Mouse (Mus musculus) ES-E14 (cell line): ENCODE results near the gene Tmc2. TPM values are rescaled to one million over a fixed set of nuclear protein-coding genes. Genes with fewer than 3 reads are reported as not detected.

Source experiments
- DNase-seq: peaks from one replicate; pipeline ENCODE4 v3.0.0-alpha.2; 2013; ENCODE audit warnings: low read depth, low spot score
- H3K27ac ChIP-seq: 2 replicates; pipeline ENCODE4 v1.5.1; 2012; ENCODE audit warnings: low read depth, mild to moderate bottlenecking, low read length, moderate library complexity, mixed read lengths; ENCODE audit not compliant: poor library complexity, insufficient read depth, severe bottlenecking
- H3K36me3 ChIP-seq: 2 replicates; pipeline ENCODE4 v1.6.1; 2012; ENCODE audit warnings: mild to moderate bottlenecking, low read length, moderate library complexity, mixed read lengths; ENCODE audit not compliant: control insufficient read depth, poor library complexity, insufficient read depth, severe bottlenecking
- H3K4me1 ChIP-seq, 2 experiments: fragments of 150-350 bp in 1 of 2; sonication (generic) in 1 of 2; 2 replicates each; pipeline ENCODE4 v1.6.1; 2012; ENCODE audit warnings: low read length in 2 of 2, mild to moderate bottlenecking in 1 of 2, mixed read lengths in 1 of 2; ENCODE audit not compliant: control insufficient read depth in 2 of 2, insufficient read depth in 2 of 2, poor library complexity in 1 of 2
- H3K4me3 ChIP-seq, 2 experiments: fragments of 150-350 bp in 1 of 2; sonication (generic) in 1 of 2; 2 replicates each; pipeline ENCODE4 v1.5.1; 2012; ENCODE audit warnings: low read length in 2 of 2, low read depth in 1 of 2, mild to moderate bottlenecking in 1 of 2, mixed read lengths in 1 of 2; ENCODE audit not compliant: insufficient read depth in 1 of 2, poor library complexity in 1 of 2, severe bottlenecking in 1 of 2
- H3K9ac ChIP-seq: 2 replicates; pipeline ENCODE4 v1.6.1; 2012; ENCODE audit warnings: low read depth, mild to moderate bottlenecking, low read length, mixed read lengths; ENCODE audit not compliant: poor library complexity, insufficient read depth, severe bottlenecking
- H3K9me3 ChIP-seq: fragments of 150-350 bp; sonication (generic); 2 replicates; pipeline ENCODE4 v1.6.1; 2012; ENCODE audit warnings: low read depth, mild to moderate bottlenecking, low read length; ENCODE audit not compliant: control insufficient read depth, insufficient read depth
- CHD2 ChIP-seq: IDR thresholded peaks from 2 replicates; pipeline ENCODE4 v1.6.1; 2014; ENCODE audit warnings: mild to moderate bottlenecking, low read depth, low read length, inconsistent platforms
- HCFC1 ChIP-seq: IDR thresholded peaks from 2 replicates; pipeline ENCODE4 v1.6.1; 2012; ENCODE audit warnings: low read length, inconsistent platforms, borderline replicate concordance; ENCODE audit not compliant: insufficient read depth
- MAFK ChIP-seq: IDR thresholded peaks from 2 replicates; pipeline ENCODE4 v1.6.1; 2014; ENCODE audit warnings: mild to moderate bottlenecking, low read depth, low read length, inconsistent platforms; ENCODE audit not compliant: insufficient read depth
- ZC3H11A ChIP-seq: IDR thresholded peaks from 2 replicates; pipeline ENCODE4 v1.6.1; 2012; ENCODE audit warnings: low read depth, mild to moderate bottlenecking, inconsistent platforms, low read length, borderline replicate concordance
- ZNF384 ChIP-seq: IDR thresholded peaks from 2 replicates; pipeline ENCODE4 v1.6.1; 2012; ENCODE audit warnings: low read depth, low read length, inconsistent platforms
- in situ Hi-C, 2 experiments: fragments of 600-800 bp; cut with MboI; formaldehyde crosslinking; loops; one replicate each; pipeline ENCODE4 v1.15.1; 2025; ENCODE audit warnings: low sequenced_read_pairs in 2 of 2, inconsistent platforms in 1 of 2; ENCODE audit not compliant: unreplicated experiment in 2 of 2
- total RNA-seq: library from RNA; depleted of rRNA; stranded (reverse); fragments of 300-350 nt; gene quantifications from 2 replicates; pipeline ENCODE4 v1.2.3, GENCODE M21; 2012

Gene Tmc2
- total RNA-seq, 1 experiment: 0.09 TPM

GRCm38 (mm10) chr2:130256762-130257161, 61.8 kb downstream of the Tmc2 start:
- H3K27ac ChIP-seq: no peak overlapping the region
- H3K4me3 ChIP-seq: no peak overlapping the region
- H3K9me3 ChIP-seq: no peaks in the 10 kb centered on the region
- H3K4me1 ChIP-seq: no peaks in the 10 kb centered on the region
- H3K9ac ChIP-seq: no peak overlapping the region
- H3K36me3 ChIP-seq: no peaks in the 10 kb centered on the region
- no peak for DNase-seq
- TF ChIP-seq HCFC1 (no peak), ZC3H11A (no peak), MAFK (no peak), ZNF384 (no peak), CHD2 (no peak)
- in situ Hi-C loops: no loop called here

DNA sequence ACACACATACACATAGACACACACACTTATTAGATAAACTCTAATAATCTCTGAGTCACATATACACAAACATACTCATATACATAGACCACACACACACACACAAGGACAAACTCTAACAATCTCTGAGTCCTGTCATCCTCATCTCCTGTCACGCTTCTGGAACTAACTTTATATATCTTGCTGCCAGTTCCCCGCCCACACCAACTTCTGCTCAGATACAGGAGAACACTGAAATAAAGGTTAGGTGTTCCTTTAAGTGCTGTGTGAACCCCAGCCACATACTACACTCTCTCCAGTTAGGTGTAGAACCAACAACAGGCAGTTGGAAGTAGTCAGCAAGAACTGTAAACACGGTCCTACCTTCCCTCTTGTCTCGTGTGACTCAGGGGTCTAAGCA, 65.8 kb downstream of the Tmc2 start:
- Histone ChIP-seq H3K27ac (no peak overlapping the region), H3K9me3 (no peaks in the 10 kb centered on the region), H3K4me3 (no peak overlapping the region), H3K9ac (no peak overlapping the region), H3K36me3 (no peaks in the 10 kb centered on the region), H3K4me1 (no peaks in the 10 kb centered on the region)
- no peak for DNase-seq
- TF ChIP-seq CHD2 (no peak), HCFC1 (no peak), ZNF384 (no peak), MAFK (no peak), ZC3H11A (no peak)
- in situ Hi-C loops: no loop called here

DNA sequence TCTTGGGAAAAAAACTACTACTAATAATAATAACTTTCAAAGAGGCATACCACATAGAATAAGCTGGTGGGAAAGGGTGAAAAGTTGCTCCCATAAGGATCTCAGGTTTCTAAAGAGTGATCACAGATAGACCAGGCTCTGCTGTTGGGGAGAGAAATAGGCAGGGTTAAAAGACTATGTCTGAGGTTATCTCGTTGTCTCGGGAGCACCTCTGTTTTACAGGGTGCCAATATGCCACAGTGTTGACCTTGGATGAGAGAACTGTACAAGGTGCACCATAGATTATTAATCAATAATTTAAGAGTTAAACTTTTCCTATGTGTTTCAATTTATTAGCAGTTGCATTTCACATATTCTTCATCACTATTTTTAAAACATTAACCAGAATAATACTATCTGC, 66.9 kb downstream of the Tmc2 start:
- no peaks in the 10 kb centered on the region for H3K4me1 ChIP-seq
- in situ Hi-C loops: no loop called here
- H3K27ac ChIP-seq: no peak overlapping the region
- no peak overlapping the region for H3K9ac ChIP-seq
- TF ChIP-seq HCFC1: no peak
- no peak for TF ChIP-seq ZNF384
- TF ChIP-seq ZC3H11A: no peak
- TF ChIP-seq MAFK: no peak
- TF ChIP-seq CHD2: no peak
- DNase-seq: no peak
- no peaks in the 10 kb centered on the region for H3K36me3 ChIP-seq
- no peaks in the 10 kb centered on the region for H3K9me3 ChIP-seq
- H3K4me3 ChIP-seq: no peak overlapping the region

DNA sequence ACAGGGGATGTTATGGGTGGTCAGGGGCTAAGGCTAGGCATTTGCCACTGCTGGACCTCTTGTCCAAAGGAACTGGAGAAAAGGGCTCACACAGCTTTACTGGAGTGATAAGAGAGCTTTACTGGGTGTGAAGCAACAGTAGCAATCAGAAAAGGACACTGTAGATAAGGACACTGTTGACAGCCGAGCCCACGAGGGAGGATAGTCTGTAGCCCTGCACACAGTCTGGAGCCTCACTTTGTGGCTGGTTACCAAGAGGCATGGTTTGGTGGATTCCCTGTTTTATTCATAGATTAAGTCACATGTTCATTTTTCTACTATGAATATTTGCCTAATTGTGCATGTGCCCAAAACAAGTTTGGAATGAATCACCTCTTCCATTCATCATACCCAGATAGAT, 67.4 kb downstream of the Tmc2 start:
- in situ Hi-C loops: no loop called here
- H3K9ac ChIP-seq: no peak overlapping the region
- no peak overlapping the region for H3K4me3 ChIP-seq
- H3K4me1 ChIP-seq: no peaks in the 10 kb centered on the region
- no peak for DNase-seq
- no peaks in the 10 kb centered on the region for H3K36me3 ChIP-seq
- H3K27ac ChIP-seq: no peak overlapping the region
- TF ChIP-seq MAFK (no peak), ZNF384 (no peak), HCFC1 (no peak), CHD2 (no peak), ZC3H11A (no peak)
- no peaks in the 10 kb centered on the region for H3K9me3 ChIP-seq

- no peak for DNase-seq
- in situ Hi-C loops: no loop called here
- no peak overlapping the region for H3K4me3 ChIP-seq
- no peak overlapping the region for H3K27ac ChIP-seq
- no peak for TF ChIP-seq HCFC1
- no peak for TF ChIP-seq CHD2
- TF ChIP-seq MAFK: no peak
- no peak for TF ChIP-seq ZC3H11A
- no peak for TF ChIP-seq ZNF384
- H3K4me1 ChIP-seq: no peaks in the 10 kb centered on the region
- no peak overlapping the region for H3K9ac ChIP-seq
- no peaks in the 10 kb centered on the region for H3K9me3 ChIP-seq
- no peaks in the 10 kb centered on the region for H3K36me3 ChIP-seq
Measured at GRCm38 (mm10) chr2:130265520-130265919, 70.5 kb downstream of the Tmc2 start.
